Mouse (Mus musculus) megakaryocyte, embryonic 14.5 days (primary cell): ENCODE measurements around the gene Fnbp1.

ENCODE experiments used
- FLI1 ChIP-seq: IDR thresholded peaks from 2 replicates; pipeline ENCODE4 v1.6.1; 2012; ENCODE audit warnings: low read length, inconsistent platforms, mixed read lengths
- GATA1 ChIP-seq: IDR thresholded peaks from 3 replicates; pipeline ENCODE4 v1.6.1; 2012; ENCODE audit warnings: mixed read lengths, low read length, inconsistent platforms, borderline replicate concordance

- no peak for TF ChIP-seq GATA1
- TF ChIP-seq FLI1, result no peak
Measured at GRCm38 (mm10) chr2:31143768-31144695, 2.2 kb upstream of the Fnbp1 start.
